Mouse (Mus musculus) lung, postnatal 0 days (tissue): ENCODE data around the gene Smc6. TPM values are rescaled to one million over a fixed set of nuclear protein-coding genes. Genes with fewer than 3 reads are reported as not detected.
A peak's percentile ranks its signal among the peaks of the same experiment; 100 is the strongest.

Experiments
- ATAC-seq: fragments of 200-750 bp; cut with Nextera tagmentation; 2 replicates; pipeline ENCODE4 v1.8.0; 2017; ENCODE audit warnings: moderate library complexity
- DNase-seq: peaks from one replicate; pipeline ENCODE4 v3.0.0-alpha.2; 2016; ENCODE audit warnings: low spot score
- H3K27ac ChIP-seq: fragments of 300-500 bp; sonication (generic); 2 replicates; pipeline ENCODE4 v1.5.1; 2014; ENCODE audit warnings: antibody characterized with exemption, mild to moderate bottlenecking, low read length, mixed read lengths
- H3K27me3 ChIP-seq: fragments of 300-500 bp; sonication (generic); replicated peaks from 2 replicates; pipeline ENCODE4 v1.6.1; 2014; ENCODE audit warnings: low read length, mixed read lengths; ENCODE audit not compliant: insufficient read depth
- H3K36me3 ChIP-seq: fragments of 300-500 bp; sonication (generic); 2 replicates; pipeline ENCODE4 v1.6.1; 2014; ENCODE audit warnings: low read length, mixed read lengths; ENCODE audit not compliant: insufficient read depth
- H3K4me1 ChIP-seq: fragments of 300-500 bp; sonication (generic); 2 replicates; pipeline ENCODE4 v1.6.1; 2014; ENCODE audit warnings: antibody characterized with exemption, low read depth, low read length, mixed read lengths; ENCODE audit not compliant: insufficient read depth
- H3K4me2 ChIP-seq: fragments of 300-500 bp; sonication (generic); replicated peaks from 2 replicates; pipeline ENCODE4 v1.6.1; 2014; ENCODE audit warnings: low read depth, mild to moderate bottlenecking, low read length, moderate library complexity, mixed read lengths
- H3K4me3 ChIP-seq: fragments of 300-500 bp; sonication (generic); 2 replicates; pipeline ENCODE4 v1.5.1; 2014; ENCODE audit warnings: low read depth, low read length
- H3K9ac ChIP-seq: fragments of 300-500 bp; sonication (generic); replicated peaks from 2 replicates; pipeline ENCODE4 v1.6.1; 2014; ENCODE audit warnings: low read depth, mild to moderate bottlenecking
- H3K9me3 ChIP-seq: fragments of 300-500 bp; sonication (generic); 2 replicates; pipeline ENCODE4 v1.6.1; 2016; ENCODE audit warnings: low read length, mixed read lengths
- CTCF ChIP-seq: IDR thresholded peaks from 2 replicates; pipeline ENCODE4 v1.5.1; 2016; ENCODE audit warnings: antibody characterized with exemption, mild to moderate bottlenecking
- EP300 ChIP-seq: IDR thresholded peaks from 2 replicates; pipeline ENCODE4 v1.6.1; 2016; ENCODE audit warnings: antibody characterized with exemption, mild to moderate bottlenecking, control low read depth
- WGBS: fragments of 180-500 bp; shearing (Covaris S2); extraction: QIAGEN DNeasy Blood & Tissue Kit; methylation state at CpG from one replicate; pipeline ENCODE4 v1.1.7; 2014; 5-methylcytosine and 5-hydroxymethylcytosine counted together
- polyA plus RNA-seq: library from polyadenylated mRNA; unstranded; fragments of >200 nt; fragmentation: Nextera tagmentation; extraction: Ambion mirVana; gene quantifications from 2 replicates; pipeline ENCODE4 v1.2.1, GENCODE M21; 2015

The Smc6 gene
- polyA plus RNA-seq, 1 experiment from 2014 or later: 98.7 TPM

DNA sequence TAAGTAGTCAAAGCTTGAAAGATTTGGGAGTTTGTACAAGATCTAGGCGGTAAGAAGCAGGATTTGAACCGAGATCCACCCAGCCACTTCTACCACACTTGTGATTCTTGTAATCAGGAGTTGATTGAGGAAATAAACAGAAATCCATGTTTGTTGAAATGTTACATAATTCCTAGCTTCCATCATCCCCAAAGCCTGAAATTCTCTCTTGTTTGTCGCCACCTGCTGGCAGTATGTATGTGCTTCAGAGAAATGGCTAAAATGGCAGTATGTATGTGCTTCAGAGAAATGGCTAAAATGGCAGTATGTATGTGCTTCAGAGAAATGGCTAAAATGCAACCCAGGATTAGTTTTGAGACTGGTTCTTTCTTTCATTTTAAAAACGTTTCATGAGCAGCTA, 71.2 kb downstream of the Smc6 start:
- Histone ChIP-seq H3K27ac (no peak overlapping the region), H3K4me3 (no peak overlapping the region), H3K4me2 (no peak overlapping the region), H3K9ac (no peak overlapping the region), H3K27me3 (no peaks in the 10 kb centered on the region), H3K36me3 (no peaks in the 10 kb centered on the region), H3K9me3 (no peaks in the 10 kb centered on the region), H3K4me1 (no peaks in the 10 kb centered on the region)
- TF ChIP-seq EP300: no peak
- peak; percentile 78 for TF ChIP-seq CTCF
- ATAC-seq (no peak), DNase-seq (peak; percentile 69)
- WGBS: 25% methylated on average over 4 of the region's 4 CpGs

DNA sequence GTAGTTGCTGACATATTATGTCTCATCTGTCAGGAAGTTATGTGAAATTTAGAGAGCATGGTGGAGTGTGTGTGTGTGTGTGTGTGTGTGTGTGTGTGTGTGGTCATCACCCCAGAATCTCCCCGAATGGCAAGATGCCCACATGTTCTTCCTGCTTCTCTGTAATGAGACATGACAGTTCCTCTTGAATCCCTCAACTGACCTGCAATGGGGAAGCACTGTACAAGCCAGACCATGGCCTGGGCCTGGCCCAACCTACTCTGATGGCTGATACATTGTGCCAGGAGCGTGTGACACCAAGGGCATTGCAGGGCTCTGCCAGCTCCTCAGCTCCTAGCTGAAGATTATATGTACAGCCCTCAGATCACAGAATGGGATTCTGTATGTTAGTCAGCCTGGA, 72.6 kb downstream of the Smc6 start:
- no peaks in the 10 kb centered on the region for H3K4me1 ChIP-seq
- H3K27me3 ChIP-seq: no peaks in the 10 kb centered on the region
- DNase-seq (no peak), ATAC-seq (no peak)
- 73% methylated on average over 2 of the region's 2 CpGs for WGBS
- TF ChIP-seq CTCF (no peak), EP300 (no peak)
- H3K36me3 ChIP-seq: no peaks in the 10 kb centered on the region
- no peaks in the 10 kb centered on the region for H3K9me3 ChIP-seq
- H3K4me3 ChIP-seq: no peak overlapping the region
- H3K9ac ChIP-seq: no peak overlapping the region
- H3K4me2 ChIP-seq: no peak overlapping the region
- no peak overlapping the region for H3K27ac ChIP-seq

DNA sequence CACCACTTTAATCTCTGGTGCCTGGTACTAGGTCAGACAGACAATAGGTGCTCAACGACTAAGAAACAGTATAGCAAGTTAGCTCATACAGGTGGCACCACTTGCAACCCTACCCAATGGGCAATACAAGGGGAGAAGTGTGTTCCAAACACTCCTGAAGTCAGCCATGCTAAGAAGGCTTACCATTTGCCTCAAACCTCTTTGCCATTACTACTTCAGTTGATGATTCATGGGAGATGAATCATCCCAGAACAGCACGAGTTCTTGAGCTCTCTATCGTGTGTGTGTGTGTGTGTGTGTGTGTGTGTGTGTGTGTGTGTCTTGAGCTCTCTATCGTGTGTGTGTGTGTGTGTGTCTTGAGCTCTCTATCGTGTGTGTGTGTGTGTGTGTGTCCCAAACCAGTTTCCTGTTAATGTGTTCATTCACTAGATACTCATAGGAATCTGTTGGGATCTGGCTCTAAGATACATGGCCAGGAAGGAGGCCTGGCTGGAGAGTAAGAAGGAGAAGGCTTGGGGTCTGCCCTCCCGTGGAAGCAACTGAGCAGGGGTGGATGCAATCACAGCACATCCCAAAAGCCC, 76.4 kb downstream of the Smc6 start:
- H3K4me1 ChIP-seq: no peaks in the 10 kb centered on the region
- DNase-seq (no peak), ATAC-seq (no peak)

DNA sequence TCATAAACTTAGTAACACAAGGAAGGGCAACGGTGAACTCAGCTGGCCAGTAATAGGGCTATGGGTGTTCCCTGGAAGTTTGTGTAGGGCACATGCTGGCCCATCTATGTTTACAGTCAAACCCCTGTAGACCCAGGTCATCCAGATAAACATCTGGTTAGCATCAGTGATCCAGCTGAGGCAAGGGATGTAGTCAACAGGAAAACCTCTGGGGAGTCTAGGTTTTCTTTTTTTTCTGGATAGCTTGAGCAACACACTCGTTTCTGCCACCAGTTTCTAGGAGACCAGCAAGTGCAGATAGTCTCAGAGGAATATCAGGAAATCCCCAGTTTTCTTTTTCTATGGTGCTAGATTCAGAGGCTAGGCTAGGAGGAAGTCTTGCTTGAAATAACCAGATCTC, 80.3 kb downstream of the Smc6 start:
- no peak overlapping the region for H3K9ac ChIP-seq
- no peak overlapping the region for H3K4me3 ChIP-seq
- H3K27ac ChIP-seq: no peak overlapping the region
- H3K9me3 ChIP-seq: no peaks in the 10 kb centered on the region
- DNase-seq (no peak), ATAC-seq (no peak)
- TF ChIP-seq CTCF: no peak
- TF ChIP-seq EP300: no peak
- H3K4me2 ChIP-seq: no peak overlapping the region
- H3K27me3 ChIP-seq: no peaks in the 10 kb centered on the region
- no peaks in the 10 kb centered on the region for H3K36me3 ChIP-seq
- H3K4me1 ChIP-seq: no peaks in the 10 kb centered on the region
- 50% methylated on average over 2 of the region's 2 CpGs for WGBS

More for the DNA sequence above, 76.4 kb downstream of the Smc6 start:
- TF ChIP-seq EP300 (no peak), CTCF (no peak)
- no peaks in the 10 kb centered on the region for H3K27me3 ChIP-seq
- no peak overlapping the region for H3K9ac ChIP-seq
- no peaks in the 10 kb centered on the region for H3K9me3 ChIP-seq
- H3K4me2 ChIP-seq: no peak overlapping the region
- no peak overlapping the region for H3K4me3 ChIP-seq
- 66% methylated on average over 6 of the region's 6 CpGs for WGBS
- H3K27ac ChIP-seq: no peak overlapping the region
- no peaks in the 10 kb centered on the region for H3K36me3 ChIP-seq

DNA sequence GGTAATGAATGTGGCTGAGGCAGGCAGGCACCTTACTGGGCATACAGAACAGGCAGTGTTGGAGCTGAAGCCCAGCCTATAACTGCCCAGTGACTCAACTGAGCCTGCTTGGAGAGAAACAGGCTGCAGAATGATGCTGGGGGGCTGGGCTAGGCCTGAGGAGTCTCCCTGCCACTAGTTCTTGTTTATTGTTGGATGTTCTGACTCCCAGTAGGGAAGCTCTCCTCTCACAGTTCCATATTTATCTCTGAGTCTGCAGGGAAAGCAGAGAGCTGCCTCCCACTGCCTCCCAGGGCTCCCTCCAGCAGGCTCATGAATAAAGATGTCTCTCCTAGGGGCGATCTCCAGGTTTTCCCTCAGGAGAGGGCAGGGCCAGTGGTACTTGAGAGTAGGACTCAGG, 82.7 kb downstream of the Smc6 start:
- no peak overlapping the region for H3K4me2 ChIP-seq
- H3K9me3 ChIP-seq: no peaks in the 10 kb centered on the region
- TF ChIP-seq CTCF (no peak), EP300 (no peak)
- H3K36me3 ChIP-seq: no peaks in the 10 kb centered on the region
- H3K27ac ChIP-seq: no peak overlapping the region
- no peak for DNase-seq
- ATAC-seq: no peak
- H3K4me3 ChIP-seq: no peak overlapping the region
- 13% methylated on average over 1 of the region's 1 CpGs for WGBS
- H3K27me3 ChIP-seq: no peaks in the 10 kb centered on the region
- H3K9ac ChIP-seq: no peak overlapping the region
- H3K4me1 ChIP-seq: no peaks in the 10 kb centered on the region

DNA sequence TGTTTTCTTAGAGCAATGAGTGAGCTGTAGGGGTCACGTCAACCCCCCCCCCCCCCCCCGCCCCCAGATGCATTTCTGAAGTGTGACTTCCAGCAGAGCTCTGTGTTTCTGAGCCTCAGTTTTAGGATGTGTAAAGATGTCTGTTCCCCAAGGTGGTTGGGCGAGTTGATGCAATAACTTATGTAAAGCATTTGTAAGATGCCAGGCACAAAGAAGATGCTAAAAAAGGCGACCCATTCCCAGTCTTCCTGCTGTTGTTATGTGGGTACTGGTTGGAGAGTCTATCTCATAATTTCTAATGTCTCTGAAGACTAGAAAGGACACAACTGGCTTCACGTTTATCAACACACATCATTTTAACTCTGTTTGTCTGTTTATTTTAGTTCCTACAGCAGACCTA, 84.2 kb downstream of the Smc6 start:
- DNase-seq: no peak
- H3K4me2 ChIP-seq: no peak overlapping the region
- no peak for TF ChIP-seq EP300
- TF ChIP-seq CTCF: no peak

DNA sequence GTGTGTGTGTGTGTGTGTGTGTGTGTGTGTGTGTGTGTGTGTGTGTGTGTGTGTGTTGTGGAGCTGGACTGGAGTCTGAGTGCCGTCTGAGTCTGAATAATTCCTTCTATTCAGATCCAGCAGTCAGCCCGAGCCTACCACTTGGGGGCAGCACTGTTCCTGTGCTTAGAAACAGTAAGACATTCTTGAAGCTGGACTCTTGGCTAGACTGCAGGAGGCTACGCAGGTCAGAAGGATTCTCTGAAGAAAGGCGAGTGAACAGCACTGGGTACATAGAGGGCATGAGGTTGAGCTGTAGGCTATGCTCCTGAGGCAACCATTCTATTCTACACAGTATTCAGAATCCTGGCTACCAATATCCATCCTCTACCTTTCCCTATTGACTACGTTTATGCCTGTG, 85.2 kb downstream of the Smc6 start:
- no peaks in the 10 kb centered on the region for H3K9me3 ChIP-seq
- WGBS: 29% methylated on average over 5 of the region's 5 CpGs
- DNase-seq (peak; percentile 69), ATAC-seq (no peak)
- H3K27me3 ChIP-seq: no peaks in the 10 kb centered on the region
- TF ChIP-seq EP300 (no peak), CTCF (peak; percentile 81)
- H3K4me3 ChIP-seq: no peak overlapping the region
- no peak overlapping the region for H3K4me2 ChIP-seq
- H3K27ac ChIP-seq: no peak overlapping the region
- no peaks in the 10 kb centered on the region for H3K4me1 ChIP-seq
- no peak overlapping the region for H3K9ac ChIP-seq
- H3K36me3 ChIP-seq: no peaks in the 10 kb centered on the region

More for the DNA sequence above, 84.2 kb downstream of the Smc6 start:
- Histone ChIP-seq H3K9ac (no peak overlapping the region), H3K9me3 (no peaks in the 10 kb centered on the region), H3K27ac (no peak overlapping the region), H3K4me1 (no peaks in the 10 kb centered on the region), H3K36me3 (no peaks in the 10 kb centered on the region), H3K4me3 (no peak overlapping the region), H3K27me3 (no peaks in the 10 kb centered on the region)
- no peak for ATAC-seq
- WGBS: 35% methylated on average over 5 of the region's 5 CpGs
